Mouse (Mus musculus) MEL (cell line): ENCODE results near the gene Bnip1. TPM values are rescaled to one million over a fixed set of nuclear protein-coding genes. Genes with fewer than 3 reads are reported as not detected.
A peak's percentile ranks its signal among the peaks of the same experiment; 100 is the strongest.

Source experiments
- DNase-seq: peaks from one replicate; pipeline ENCODE4 v3.0.0; 2011; ENCODE audit warnings: low read depth, low spot score
- H3K27ac ChIP-seq: 2 replicates; pipeline ENCODE4 v1.5.1; 2012; ENCODE audit warnings: low read depth, mild to moderate bottlenecking, control low read depth, low read length, moderate library complexity; ENCODE audit not compliant: control insufficient read depth
- H3K27me3 ChIP-seq, 2 experiments: fragments of 150-350 bp in 1 of 2; sonication (generic) in 1 of 2; 2 replicates each; pipeline ENCODE4 v1.6.1; 2012; ENCODE audit warnings: low read length in 2 of 2, mild to moderate bottlenecking in 2 of 2, improper control_type of control experiment in 1 of 2, moderate library complexity in 1 of 2; ENCODE audit not compliant: insufficient read depth in 2 of 2, control insufficient read depth in 1 of 2
- H3K36me3 ChIP-seq, 2 experiments: 2 replicates each; pipeline ENCODE4 v1.6.1; 2012 to 2014; ENCODE audit warnings: low read length in 2 of 2, improper control_type of control experiment in 1 of 2, inconsistent platforms in 1 of 2, mild to moderate bottlenecking in 1 of 2; ENCODE audit not compliant: insufficient read depth in 2 of 2, control insufficient read depth in 1 of 2
- H3K4me1 ChIP-seq, 2 experiments: fragments of 150-350 bp in 1 of 2; sonication (generic) in 1 of 2; 2 replicates each; pipeline ENCODE4 v1.6.1; 2012; ENCODE audit warnings: low read length in 2 of 2, improper control_type of control experiment in 1 of 2, mild to moderate bottlenecking in 1 of 2; ENCODE audit not compliant: insufficient read depth in 2 of 2, control insufficient read depth in 1 of 2
- H3K4me3 ChIP-seq, 2 experiments: fragments of 150-350 bp in 1 of 2; sonication (generic) in 1 of 2; 2 replicates each; pipeline ENCODE4 v1.5.1; 2012; ENCODE audit warnings: low read depth in 2 of 2, low read length in 2 of 2, mild to moderate bottlenecking in 2 of 2, moderate library complexity in 2 of 2, control low read depth in 1 of 2, improper control_type of control experiment in 1 of 2; ENCODE audit not compliant: control insufficient read depth in 1 of 2, insufficient read depth in 1 of 2
- H3K79me2 ChIP-seq: 2 replicates; pipeline ENCODE4 v1.6.1; 2012; ENCODE audit warnings: mild to moderate bottlenecking, low read length, moderate library complexity; ENCODE audit not compliant: control insufficient read depth, poor library complexity, insufficient read depth
- H3K9ac ChIP-seq: 2 replicates; pipeline ENCODE4 v1.6.1; 2012; ENCODE audit warnings: low read depth, mild to moderate bottlenecking, control low read depth, low read length, moderate library complexity; ENCODE audit not compliant: control insufficient read depth, poor library complexity, severe bottlenecking
- H3K9me3 ChIP-seq: fragments of 150-350 bp; sonication (generic); replicated peaks from 2 replicates; pipeline ENCODE4 v1.6.1; 2012; ENCODE audit warnings: mild to moderate bottlenecking, low read length, improper control_type of control experiment, moderate library complexity; ENCODE audit not compliant: insufficient read depth
- E2F4 ChIP-seq: IDR thresholded peaks from 2 replicates; pipeline ENCODE4 v1.6.1; 2011; ENCODE audit warnings: low read depth, low read length, improper control_type of control experiment, borderline replicate concordance
- ETS1 ChIP-seq: IDR thresholded peaks from 2 replicates; pipeline ENCODE4 v1.6.1; 2012; ENCODE audit warnings: low read depth, mild to moderate bottlenecking, inconsistent platforms, low read length, improper control_type of control experiment, moderate library complexity
- GATA1 ChIP-seq: IDR thresholded peaks from 2 replicates; pipeline ENCODE4 v1.6.1; 2011; ENCODE audit warnings: low read depth, low read length, improper control_type of control experiment
- HCFC1 ChIP-seq: IDR thresholded peaks from 2 replicates; pipeline ENCODE4 v1.6.1; 2012; ENCODE audit warnings: low read depth, mild to moderate bottlenecking, inconsistent platforms, low read length, improper control_type of control experiment, moderate library complexity
- JUND ChIP-seq: IDR thresholded peaks from 2 replicates; pipeline ENCODE4 v1.6.1; 2011; ENCODE audit warnings: low read depth, mild to moderate bottlenecking, improper control_type of control experiment, low read length
- MAFK ChIP-seq: IDR thresholded peaks from 2 replicates; pipeline ENCODE4 v1.6.1; 2011; ENCODE audit warnings: low read depth, mild to moderate bottlenecking, low read length, improper control_type of control experiment, borderline replicate concordance
- MAZ ChIP-seq: IDR thresholded peaks from 2 replicates; pipeline ENCODE4 v1.6.1; 2012; ENCODE audit warnings: low read depth, mild to moderate bottlenecking, inconsistent platforms, low read length, improper control_type of control experiment
- MXI1 ChIP-seq: IDR thresholded peaks from 2 replicates; pipeline ENCODE4 v1.6.1; 2011; ENCODE audit warnings: mild to moderate bottlenecking, low read depth, low read length, improper control_type of control experiment
- MYB ChIP-seq: IDR thresholded peaks from 2 replicates; pipeline ENCODE4 v1.6.1; 2011; ENCODE audit warnings: mild to moderate bottlenecking, low read depth, low read length, improper control_type of control experiment
- NELFE ChIP-seq: IDR thresholded peaks from 2 replicates; pipeline ENCODE4 v1.6.1; 2011; ENCODE audit warnings: low read depth, low read length, improper control_type of control experiment
- POLR2AphosphoS5 ChIP-seq: IDR thresholded peaks from 2 replicates; pipeline ENCODE4 v1.6.1; 2012; ENCODE audit warnings: low read depth, borderline replicate concordance, mild to moderate bottlenecking, inconsistent platforms, low read length, moderate library complexity, mixed read lengths
- SIN3A ChIP-seq: IDR thresholded peaks from 2 replicates; pipeline ENCODE4 v1.6.1; 2012; ENCODE audit warnings: low read length, improper control_type of control experiment, inconsistent platforms
- SMC3 ChIP-seq: IDR thresholded peaks from 2 replicates; pipeline ENCODE4 v1.6.1; 2011; ENCODE audit warnings: low read depth, low read length, improper control_type of control experiment
- TAL1 ChIP-seq: IDR thresholded peaks from 2 replicates; pipeline ENCODE4 v1.6.1; 2012; ENCODE audit warnings: mild to moderate bottlenecking, inconsistent platforms, low read length, moderate library complexity, mixed read lengths
- TBP ChIP-seq: IDR thresholded peaks from 2 replicates; pipeline ENCODE4 v1.8.0; 2011; ENCODE audit warnings: low read depth, low read length, improper control_type of control experiment
- ZKSCAN1 ChIP-seq: IDR thresholded peaks from 2 replicates; pipeline ENCODE4 v1.6.1; 2012; ENCODE audit warnings: low read depth, mild to moderate bottlenecking, inconsistent platforms, low read length, improper control_type of control experiment, moderate library complexity
- ZMIZ1 ChIP-seq: IDR thresholded peaks from 2 replicates; pipeline ENCODE4 v1.6.1; 2012; ENCODE audit warnings: low read depth, mild to moderate bottlenecking, inconsistent platforms, low read length, improper control_type of control experiment, moderate library complexity
- ZNF384 ChIP-seq: IDR thresholded peaks from 2 replicates; pipeline ENCODE4 v1.6.1; 2012; ENCODE audit warnings: low read depth, mild to moderate bottlenecking, inconsistent platforms, low read length, improper control_type of control experiment
- polyA plus RNA-seq, 2 experiments: library from polyadenylated mRNA; stranded (reverse) in 1 of 2; unstranded in 1 of 2; fragments of >175 nt in 1 of 2; fragments of >200 nt in 1 of 2; gene quantifications; 2 replicates each; pipeline versions ENCODE4 v1.2.1 to v1.2.4; 2012; ENCODE audit warnings: low replicate concordance in 2 of 2, low read depth in 1 of 2; ENCODE audit not compliant: insufficient read length in 2 of 2, insufficient read depth in 1 of 2, missing spikeins in 1 of 2
- total RNA-seq: library from RNA; depleted of rRNA; stranded (reverse); fragments of 300-350 nt; gene quantifications from 2 replicates; pipeline ENCODE4 v1.2.3, GENCODE M21; 2012

The Bnip1 gene
- total and polyA plus RNA-seq, 3 experiments: 44.1 to 44.2 TPM; not detected in 1

DNA sequence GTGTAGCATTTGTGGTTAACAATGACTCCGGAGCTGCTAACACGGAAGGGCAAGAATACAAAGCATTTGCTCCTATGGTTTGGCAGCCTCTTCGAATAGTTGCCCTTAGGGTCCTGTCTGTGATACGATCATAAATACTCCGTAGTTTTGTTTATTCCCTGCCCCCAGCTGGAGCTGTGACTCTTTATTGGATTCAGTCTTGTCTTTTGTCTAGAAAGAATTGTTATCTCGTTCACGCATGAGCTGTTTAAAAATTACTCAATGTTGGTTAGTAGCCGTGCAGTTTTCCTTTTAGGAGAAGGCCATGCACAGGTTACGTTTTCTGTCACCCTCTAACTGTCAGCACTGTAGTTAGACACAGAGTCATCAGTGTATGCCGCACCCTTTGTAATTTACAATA lies 4.7 kb upstream of the Bnip1 start (continued):
- TF ChIP-seq ZKSCAN1 (no peak), TBP (0 out of 2 replicates have a peak, but pooled peaks have one; percentile 27), GATA1 (peak; percentile 67), MXI1 (peak; percentile 76), NELFE (peak; percentile 29), TAL1 (peak; percentile 18; the same call in 1 of the 2 replicates), MAFK (0 out of 2 replicates have a peak, but pooled peaks have one; percentile 17), ZNF384 (0 out of 2 replicates have a peak, but pooled peaks have one; percentile 14), SIN3A (peak; percentile 83), ZMIZ1 (no peak), MAZ (peak; percentile 54; the same call in 1 of the 2 replicates), MYB (peak; percentile 27; the same call in 1 of the 2 replicates)

DNA sequence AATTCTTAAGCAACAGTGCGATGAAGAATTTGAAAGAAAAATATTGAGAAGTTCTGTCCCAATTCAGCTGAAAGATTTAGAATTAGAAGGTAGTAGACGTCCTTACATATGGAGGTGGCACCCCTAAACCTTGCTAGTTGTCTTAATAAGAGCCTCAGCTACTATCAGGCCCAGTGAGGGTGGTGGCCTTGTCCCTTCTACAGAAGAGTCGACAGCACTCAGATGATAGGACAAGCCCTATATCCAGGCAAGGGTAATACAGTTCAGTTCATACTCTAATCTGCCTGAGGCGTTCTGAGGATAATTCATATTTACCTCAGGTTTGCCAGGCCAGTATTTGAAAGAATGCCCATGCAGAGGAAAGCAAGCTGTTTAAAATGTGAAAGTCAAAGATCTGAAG lies 2.9 kb upstream of the Bnip1 start:
- peaks cover 24 to 29% of the 10 kb centered on the region in 2 experiments for H3K4me1 ChIP-seq

DNA sequence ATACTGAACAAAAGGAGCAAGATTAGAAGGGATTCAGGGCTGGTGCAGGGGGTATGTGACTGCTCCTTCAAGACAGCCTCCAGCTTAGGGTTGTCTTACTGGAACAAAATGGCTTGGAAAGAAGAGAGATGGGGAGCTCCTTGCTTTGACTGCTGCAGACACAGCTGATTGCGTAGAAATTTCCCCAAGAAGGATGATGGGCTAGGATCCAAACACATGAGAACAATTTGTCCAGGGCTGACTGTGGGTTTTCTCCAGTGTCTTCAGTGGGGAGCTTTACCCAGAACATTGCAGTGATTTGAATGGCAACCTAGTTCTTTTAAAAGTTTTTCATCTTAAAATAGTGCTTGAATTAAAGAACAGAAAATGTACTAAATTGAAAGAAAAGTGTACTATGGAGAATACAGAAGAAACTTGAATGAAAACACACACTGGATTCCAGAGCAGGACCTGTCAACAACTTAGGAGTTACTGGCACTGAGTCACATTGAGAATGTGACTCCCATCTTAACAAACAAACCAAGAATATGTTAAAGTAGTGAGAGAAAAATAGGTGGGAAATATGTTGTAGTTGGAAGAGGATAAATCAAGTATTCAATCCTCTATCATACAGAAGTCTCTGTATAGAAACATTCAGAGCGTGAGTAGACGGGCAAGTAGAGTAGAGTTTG lies 2.3 kb upstream of the Bnip1 start:
- H3K4me1 ChIP-seq: peaks cover 24 to 29% of the 10 kb centered on the region in 2 experiments
- H3K9ac ChIP-seq: no peak overlapping the region
- no peaks in the 10 kb centered on the region for H3K9me3 ChIP-seq
- no peak overlapping the region for H3K4me3 ChIP-seq
- H3K79me2 ChIP-seq: peaks cover 5% of the 10 kb centered on the region; the same call in 1 of the 2 replicates
- H3K27me3 ChIP-seq: no peaks in the 10 kb centered on the region
- H3K36me3 ChIP-seq: peaks cover 0 to 26% of the 10 kb centered on the region in 2 experiments; a peak in 2 of 4 replicates
- TF ChIP-seq ETS1 (no peak), TBP (no peak), HCFC1 (no peak), ZMIZ1 (no peak), POLR2AphosphoS5 (no peak), GATA1 (no peak), E2F4 (no peak)
- no peak for DNase-seq
- H3K27ac ChIP-seq: no peak overlapping the region

More for the DNA sequence above, 2.9 kb upstream of the Bnip1 start:
- Histone ChIP-seq H3K9ac (no peak overlapping the region), H3K9me3 (no peaks in the 10 kb centered on the region), H3K36me3 (peaks cover 0 to 26% of the 10 kb centered on the region in 2 experiments; a peak in 2 of 4 replicates), H3K79me2 (peaks cover 5% of the 10 kb centered on the region; the same call in 1 of the 2 replicates), H3K4me3 (no peak overlapping the region), H3K27ac (no peak overlapping the region), H3K27me3 (no peaks in the 10 kb centered on the region)
- no peak for DNase-seq
- no peak for TF ChIP-seq JUND
- TF ChIP-seq SMC3: no peak
- TF ChIP-seq ETS1: no peak
